Mouse (Mus musculus) hindlimb bud, embryonic 11.5 days (tissue): ENCODE data around the gene Siah2.

Experiments used
- DNase-seq: peaks from one replicate; pipeline ENCODE4 v3.0.0-alpha.2; 2012; ENCODE audit warnings: low read depth, low spot score; ENCODE audit errors: extremely low spot score

Siah2 gene

DNA sequence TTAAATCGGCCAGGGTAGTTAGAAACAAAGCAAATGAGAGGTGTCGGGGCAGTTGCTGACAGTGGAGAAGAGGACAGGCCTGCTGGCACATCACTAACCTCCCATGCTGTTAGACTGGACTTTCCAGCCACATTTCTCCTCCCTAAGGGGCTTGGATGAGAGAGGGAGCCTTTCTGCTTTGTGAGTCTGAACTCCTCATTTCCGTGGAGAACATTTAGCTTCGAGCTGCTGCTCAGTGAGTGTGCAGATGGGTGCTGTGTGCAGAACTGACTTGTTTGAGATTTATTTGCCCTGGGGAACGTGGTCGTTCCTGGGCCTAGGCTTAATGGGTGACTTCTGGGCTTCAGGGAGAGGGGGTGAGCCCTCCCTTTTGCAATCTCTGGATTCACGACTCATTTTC lies 3.3 kb upstream of the Siah2 start:
- no peak for DNase-seq

DNA sequence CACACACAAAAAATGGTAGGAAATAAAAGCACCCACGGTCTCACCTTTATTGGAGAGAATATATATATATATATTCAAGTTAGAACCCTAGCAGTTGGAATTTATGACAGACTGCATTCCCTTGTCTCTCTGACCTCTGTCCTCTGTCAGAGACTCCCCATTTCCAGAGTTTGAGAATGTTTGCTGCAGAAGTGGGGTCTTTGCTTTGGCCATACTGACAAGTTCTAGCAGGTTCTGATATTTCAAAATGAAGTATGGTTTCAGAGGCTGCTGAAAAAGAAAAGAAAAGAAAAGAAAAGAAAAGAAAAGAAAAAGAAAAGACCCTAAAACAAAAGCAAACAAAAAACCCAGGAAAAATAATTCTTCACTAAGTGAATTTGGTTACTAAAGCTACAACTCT lies 2.8 kb upstream of the Siah2 start:
- no peak for DNase-seq

DNA sequence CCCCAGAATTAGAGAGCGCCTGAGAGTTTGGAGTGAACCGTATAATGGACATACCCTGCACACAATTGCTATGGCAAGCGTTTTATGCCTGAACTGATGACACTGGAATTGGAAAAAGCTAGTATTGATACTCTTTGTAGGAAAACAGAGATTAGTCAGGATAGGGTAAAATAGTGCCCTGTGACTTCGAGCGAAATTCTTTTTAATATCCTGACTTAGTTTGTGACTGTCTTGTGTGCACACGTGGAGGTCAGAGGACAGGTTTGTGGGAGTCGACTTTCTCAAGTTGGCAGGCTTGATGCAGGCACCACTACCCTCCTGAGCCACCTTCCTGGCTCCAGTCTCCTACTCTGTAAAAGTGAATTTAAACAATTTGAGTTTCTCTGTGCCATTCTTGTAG lies 1.1 kb upstream of the Siah2 start:
- DNase-seq: no peak

DNA sequence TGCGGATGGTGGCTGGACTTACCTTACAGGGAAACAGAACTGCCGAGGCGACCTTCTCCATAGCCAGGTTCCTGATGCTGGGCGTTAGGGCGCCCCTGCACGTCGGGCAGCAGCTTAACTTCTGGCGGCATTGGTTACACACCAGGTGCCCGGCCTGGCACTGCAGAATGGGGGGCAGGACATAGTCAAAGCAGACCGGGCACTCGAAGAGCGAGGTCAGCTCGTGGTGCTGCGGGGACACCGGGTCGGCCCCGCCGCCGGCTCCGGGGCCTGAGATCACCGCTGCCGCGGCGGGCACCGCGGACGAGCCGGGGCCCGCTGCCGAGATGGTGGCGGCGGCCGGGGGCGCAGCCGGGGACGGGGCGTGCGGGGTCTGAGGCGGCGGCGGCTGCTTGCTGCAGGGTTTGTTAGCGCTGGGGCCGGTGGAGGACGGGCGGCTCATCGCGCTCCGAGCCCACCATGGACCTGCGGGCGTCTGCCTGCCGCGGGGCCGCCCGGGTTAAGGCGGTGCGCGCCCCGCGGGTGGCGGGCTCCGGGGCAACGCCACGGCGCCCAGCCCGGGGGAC lies 743 bp downstream of the Siah2 start:
- no peak for DNase-seq

DNA sequence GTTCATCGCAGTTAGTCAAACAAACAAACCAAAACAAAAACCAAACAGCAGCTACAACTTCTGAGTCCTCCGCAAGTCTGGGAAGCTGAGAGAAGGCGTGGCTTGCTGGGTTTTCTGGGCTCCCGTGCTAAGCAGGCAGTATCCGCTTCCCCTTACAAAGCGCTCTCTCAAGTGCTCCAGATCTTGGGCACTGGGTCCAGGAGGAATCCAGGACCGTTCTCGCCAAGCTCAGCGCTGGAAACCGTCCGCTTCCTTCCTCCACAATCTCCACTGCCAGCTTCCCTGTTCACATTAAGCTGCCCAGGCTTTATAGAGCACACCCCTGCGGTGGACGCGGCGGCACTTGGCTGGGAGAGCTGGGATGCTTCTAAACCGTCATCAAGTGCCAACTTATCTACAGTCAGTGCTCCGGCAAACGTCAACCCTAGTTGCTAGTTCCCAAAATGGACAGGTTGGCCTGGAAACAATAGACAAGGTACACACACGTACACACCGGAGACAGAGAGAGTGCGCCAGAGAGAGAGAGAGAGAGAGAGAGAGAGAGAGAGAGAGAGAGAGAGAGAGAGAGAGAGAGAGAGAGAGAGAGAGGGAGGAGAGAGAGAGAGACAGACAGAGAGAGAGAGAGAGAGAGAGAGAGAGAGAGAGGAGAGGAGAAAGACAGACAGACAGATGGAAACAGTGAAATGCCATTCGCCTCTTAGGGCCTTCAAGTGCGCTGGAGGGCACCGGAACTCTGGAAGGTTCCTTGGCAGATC lies 1.4 kb downstream of the Siah2 start:
- DNase-seq: no peak

DNA sequence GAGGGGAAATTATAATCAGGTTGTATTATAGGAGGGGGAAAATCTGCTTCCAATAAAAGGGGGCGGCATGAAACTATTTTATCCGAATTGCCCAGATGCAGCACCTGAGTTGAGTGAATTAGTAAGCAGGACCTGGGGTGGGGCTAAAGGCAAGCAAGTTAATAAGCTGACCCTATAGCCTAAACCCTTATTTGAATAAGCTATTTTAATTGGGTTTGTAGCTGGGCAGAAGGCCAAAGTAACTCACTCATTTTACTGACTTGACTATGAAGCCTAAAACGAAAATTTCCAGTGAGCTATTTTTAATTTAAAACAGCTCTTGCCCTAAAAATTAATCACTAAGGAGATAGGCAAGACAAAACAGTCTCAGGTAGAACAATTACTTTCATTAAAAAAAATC lies 2.5 kb downstream of the Siah2 start:
- no peak for DNase-seq

DNA sequence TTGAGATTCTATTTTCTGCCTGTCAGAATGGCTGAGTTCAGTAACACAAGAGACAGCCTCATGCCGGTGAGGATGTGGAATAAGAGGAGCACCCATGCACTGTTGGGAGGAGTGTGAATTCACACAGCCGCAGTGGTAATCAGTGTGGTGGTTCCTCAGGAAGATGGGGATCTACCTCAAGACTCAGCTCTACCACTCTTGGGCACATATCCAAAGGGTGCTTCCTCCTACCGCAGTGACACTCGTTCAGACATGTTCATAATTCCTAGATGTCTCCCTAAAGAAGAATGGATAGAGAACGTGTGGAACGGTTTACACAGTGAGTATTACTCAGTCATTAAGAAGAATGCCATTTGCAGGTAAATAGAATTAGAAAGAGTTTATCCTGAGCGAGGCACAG lies 3.1 kb downstream of the Siah2 start:
- no peak for DNase-seq

DNA sequence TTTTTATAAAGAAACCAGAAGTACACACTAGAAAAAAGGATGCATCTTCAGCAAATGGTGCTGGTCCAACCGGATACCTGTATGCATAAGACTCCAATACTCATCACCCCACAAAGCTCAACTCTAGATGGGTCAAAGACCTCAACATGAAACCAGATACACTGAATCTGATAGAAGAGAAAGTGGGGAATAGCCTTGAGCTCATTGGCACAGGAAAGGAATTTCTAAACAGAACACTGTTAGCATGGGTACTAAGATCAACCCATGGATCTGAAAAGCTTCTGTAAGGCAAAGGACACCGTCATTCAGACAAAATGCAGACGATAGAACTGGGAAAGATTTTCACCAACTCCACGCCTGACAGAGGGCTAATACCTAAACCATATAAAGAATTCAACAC lies 3.6 kb downstream of the Siah2 start:
- no peak for DNase-seq

DNA sequence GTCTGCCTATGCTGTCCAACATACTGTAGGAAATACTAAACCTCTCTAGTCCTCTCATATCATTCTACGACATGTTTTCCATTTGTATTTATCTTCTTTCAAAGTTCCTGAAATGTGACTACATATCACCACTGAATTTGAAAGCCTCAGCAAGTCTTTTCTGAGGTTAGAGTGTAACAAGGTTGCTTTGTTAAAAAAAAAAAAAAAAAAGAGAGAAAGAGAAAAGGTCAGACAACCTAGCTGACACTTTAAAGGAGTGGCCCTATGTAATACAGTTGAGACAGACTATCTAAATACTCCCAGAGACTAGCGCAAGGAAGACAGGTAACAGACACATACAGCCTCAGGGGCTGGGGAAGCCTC lies 5.3 kb downstream of the Siah2 start:
- DNase-seq: no peak

DNA sequence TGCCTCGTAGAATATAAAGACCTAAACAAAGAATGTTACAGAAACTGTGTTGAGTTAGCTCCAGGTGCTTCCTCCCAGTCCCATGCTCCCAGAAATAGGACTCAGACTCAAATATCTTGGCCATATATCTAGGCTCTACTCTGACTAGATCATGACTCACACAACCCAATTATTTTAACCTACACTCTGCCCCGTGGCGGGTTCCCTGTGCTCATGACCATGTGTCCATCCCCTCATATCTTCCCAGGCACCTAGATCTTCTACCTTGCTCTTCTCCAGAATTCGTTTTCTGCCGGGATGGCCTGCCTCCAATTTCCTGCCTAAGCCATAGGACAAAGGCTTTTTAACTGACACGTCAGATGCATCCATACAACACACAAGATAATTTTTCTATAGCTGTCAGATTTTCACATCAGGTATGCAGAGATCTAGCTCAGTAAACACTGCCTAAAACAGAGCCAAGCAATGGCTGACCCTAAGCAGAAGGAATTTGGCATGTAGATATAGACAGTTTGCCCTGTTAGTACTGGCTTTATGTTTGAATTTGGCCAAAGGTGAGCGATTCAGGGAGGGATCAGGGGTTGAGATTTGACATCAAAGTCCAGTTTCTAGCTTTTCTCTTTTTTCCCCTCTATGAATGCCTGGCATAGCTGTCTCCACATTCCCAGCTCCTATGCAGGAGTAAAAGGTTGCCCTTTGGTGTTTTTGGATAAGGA lies 5.8 kb downstream of the Siah2 start:
- DNase-seq: no peak

DNA sequence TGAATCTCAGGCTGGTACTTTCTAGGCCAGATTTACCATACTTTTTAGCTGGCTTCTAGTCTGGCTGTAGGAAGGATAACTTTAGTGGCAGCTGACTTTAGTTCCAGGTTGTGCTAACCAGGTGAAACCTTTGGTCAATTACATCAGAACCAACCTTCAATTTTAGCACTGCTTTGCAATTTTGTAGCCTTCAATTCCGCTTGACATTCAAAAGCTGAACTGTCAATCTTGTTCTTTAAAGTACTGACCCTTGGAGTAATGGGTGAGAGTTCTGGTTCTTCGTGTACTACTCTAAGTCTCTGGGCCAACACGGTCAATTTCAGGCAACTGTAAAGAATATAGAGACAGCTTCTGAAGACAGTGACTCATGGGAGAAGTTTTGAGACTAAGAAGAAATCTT lies 6.8 kb downstream of the Siah2 start:
- DNase-seq: no peak

DNA sequence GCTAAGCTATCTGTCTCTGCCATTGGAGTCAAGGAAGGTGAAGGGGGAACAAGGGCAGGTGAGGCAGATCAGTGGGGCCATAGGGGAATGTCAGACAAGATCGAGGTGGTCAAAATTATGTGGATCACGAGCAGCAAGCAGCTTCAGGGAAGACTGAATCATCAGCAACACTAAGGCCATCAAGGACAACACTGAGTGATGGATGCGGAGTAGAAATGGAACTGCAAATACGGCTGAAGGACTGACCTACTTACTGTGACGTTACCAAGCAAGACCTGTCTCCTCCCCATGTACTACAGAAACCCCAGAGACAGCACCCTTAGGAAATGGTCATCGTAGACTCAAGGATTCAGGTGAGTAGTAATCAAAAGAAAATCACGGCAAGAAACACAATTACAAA lies 8.9 kb downstream of the Siah2 start:
- DNase-seq: no peak

DNA sequence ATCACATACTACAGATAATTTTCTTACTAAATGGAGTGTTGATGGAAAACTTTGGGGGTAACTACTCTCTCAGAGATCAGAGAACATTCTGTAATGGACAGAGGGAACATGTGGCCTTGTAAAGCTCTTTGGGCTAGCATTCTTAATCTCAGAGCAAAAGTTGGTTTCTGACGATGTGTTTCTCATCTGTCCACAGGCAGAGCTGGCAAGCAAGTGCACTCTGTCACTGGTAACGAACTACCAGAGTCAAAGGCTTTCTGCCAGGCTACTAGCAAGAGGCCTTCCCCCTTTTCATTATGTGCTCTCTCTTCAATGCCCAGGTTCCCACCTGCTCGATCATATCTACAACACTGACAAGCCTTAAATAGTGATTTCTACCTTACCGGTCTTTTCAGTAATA lies 9.9 kb downstream of the Siah2 start:
- DNase-seq: no peak

DNA sequence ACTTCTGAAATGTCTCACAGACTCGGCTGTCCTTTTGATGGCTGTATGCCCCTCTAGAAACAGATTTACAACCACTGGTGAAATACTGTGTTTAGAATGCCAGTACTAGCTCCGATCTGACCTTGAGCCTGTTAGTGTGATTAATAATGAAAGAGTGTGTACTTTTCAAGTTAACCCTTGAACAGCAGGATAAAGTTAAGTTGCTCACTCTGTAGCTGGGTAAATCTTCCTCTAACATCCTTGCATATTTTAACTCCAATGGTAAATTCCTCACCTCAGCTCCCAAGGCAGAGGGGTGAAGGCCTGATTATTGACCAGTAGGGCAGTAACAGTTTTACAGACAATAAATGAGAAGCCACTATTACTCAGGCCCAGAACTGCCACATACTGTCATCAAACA lies 10.4 kb downstream of the Siah2 start:
- DNase-seq: no peak

DNA sequence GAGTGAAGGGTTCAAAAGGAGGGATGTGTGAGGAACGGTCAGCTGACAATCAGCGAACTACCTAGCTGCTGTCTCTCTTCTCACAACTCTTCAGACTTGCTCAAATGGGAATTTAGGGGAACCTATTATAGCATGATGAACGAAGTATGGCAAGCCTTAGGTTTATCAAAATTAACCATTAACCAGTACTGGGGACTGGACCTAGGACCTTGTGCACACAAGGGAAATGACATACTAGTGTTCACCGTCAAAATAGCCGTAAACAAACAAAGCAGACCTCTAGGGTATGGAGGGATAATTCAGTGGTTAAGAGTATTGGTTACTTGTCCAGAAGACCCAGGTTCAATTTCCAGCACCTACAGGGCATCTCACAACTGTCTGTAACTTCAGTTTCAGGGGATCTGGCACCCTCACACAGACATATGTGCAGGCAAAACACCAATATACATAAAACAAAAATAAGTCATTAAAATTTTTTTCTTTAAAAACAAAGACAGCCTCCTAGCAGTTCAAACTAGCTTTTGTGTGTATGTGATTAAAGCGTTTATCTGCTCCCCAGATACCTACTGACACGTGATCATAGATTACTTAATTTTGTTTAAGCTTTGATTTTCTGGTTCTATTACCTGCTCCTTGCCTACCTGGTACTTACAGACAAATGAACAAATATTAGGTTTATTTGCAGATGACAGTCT lies 11.1 kb downstream of the Siah2 start:
- DNase-seq: no peak

DNA sequence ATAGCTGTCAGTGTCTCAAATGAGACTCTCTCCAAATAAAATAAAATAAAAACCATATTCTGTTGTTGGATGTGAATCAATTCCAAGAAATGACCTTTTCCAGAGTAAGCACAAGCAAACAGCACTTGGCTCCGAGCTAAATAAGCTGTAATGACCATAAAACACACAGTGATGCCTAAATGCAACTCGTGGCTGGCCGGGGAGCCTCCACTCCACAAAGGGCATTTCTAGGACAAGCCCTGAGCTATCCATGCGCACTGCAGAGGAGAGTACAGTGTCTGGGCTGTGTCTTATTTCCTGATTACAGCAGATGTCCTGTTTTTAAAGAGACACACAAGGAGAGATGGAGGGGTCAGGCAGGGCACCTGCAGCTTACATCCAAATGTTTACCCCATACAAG lies 12.2 kb downstream of the Siah2 start:
- no peak for DNase-seq

DNA sequence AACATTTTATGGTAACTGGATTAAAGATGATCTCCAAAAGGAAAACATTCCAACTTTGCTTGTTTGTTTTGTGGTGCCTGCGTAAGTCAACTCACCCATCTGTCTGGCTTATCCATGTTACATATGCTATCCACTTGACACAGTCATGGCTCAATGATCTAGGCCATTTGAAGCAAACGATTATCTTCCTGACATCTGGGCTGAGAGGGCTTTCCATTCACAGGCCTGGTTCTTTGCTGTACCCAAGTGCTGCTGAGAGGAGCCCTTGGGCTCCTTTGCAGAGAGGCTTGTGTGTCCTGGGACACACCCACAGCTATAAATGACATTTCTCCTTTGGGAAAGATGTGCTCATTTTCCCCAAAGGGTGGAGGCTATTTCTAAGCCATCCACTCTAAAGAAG lies 13.3 kb downstream of the Siah2 start:
- DNase-seq: no peak

DNA sequence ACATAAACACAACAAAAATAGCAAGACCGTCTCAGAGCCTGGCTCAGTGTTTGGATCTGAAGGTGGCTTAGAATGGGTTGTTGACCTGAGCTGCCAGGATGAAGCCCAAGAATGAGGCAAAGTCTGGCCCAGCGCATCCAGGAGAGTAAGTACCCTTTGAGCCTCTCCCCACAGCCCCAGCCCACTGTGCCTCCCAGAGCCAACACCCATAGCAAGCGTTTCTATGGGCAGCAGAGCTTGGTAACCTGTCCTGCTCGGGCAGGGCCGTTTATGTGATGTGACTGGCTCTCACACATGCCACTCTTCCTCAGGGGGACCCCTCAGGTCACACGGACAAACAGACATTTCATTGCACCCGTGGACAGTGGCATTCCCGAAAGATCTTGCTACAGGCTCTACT lies 13.8 kb downstream of the Siah2 start:
- DNase-seq: no peak

DNA sequence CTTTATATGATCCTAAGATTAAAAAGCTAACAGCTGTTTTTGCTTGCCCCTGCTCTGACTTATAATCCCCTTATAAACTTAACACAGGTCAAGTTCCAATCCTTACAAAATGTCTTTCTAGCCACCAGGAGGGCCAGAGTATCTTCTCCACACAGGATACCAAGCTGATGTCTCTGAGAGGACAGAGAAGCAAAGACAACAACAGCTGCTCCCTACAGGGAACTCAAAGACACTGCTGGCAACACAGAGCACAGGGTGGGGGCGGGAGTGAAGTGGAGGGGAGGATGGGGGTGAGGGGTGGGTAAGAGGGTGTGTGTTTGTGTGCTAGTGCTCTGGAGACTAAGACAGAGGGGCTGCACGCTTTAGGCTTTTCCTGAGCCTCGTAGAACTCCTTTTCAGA lies 14.6 kb downstream of the Siah2 start:
- no peak for DNase-seq

DNA sequence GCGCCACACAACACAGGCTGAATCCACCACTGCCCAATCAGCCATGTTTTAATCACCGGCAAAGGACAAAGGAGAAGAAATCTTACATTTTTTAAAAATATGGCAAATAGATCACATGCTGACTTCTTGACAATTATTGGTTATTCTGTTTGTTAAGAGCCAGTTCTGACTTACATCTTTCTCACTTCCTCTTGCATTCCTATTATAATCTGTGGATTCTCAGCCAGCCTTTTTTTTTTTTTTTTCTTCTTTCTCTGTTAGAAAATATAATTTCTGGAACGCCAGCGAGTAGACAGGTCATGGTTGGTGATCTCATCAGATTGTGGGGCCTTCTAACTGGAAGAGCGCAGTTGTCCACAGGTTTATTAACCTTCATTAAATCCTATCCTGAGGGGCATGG lies 18.9 kb downstream of the Siah2 start:
- no peak for DNase-seq

DNA sequence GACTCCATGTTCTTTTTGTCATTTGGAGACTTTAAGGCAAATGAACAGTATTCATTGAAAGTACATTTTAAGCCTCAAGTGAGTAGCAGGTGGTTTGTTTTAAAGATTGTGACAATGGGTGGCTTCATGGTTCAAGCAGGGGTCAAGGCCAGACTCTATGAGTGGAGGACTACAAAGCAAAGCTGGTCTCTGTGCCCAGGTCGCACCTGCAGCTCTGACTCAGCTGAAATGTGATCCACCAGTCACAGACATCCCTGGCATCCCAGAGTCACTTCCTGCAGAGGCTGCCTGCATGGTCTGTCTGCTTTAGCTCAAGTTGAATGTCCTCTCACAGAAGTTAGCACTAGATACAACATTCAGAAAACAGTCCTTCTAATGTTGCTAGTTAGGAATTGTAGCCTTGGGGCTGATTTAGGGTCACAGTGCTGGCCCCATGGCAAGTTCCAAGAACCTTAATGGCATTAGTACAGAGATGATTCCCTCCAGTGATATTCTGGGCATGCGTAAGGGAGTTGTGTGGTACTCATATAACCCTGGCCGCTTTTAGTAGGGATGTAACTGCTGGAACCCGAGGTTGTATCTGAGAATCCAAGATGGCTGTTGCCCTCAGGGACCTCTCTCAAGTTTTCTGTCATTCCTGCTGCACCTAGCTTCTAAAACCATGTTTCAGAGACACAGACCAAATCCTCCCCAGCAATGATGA lies 19.6 kb downstream of the Siah2 start:
- DNase-seq: no peak
